Mouse (Mus musculus) erythroblast, embryonic 14.5 days (primary cell): ENCODE measurements at regions not wholly inside any gene's neighbourhood (a gene's known extent, or its start where the extent isn't known, plus 50 kb on each side); places are given as distances from the start of the nearest gene placed in this dataset.

Experiments used
- GATA1 ChIP-seq: IDR thresholded peaks from 2 replicates; pipeline ENCODE4 v1.6.1; 2012; ENCODE audit warnings: low read length, inconsistent platforms, mixed read lengths
- TAL1 ChIP-seq: IDR thresholded peaks from 3 replicates; pipeline ENCODE4 v1.6.1; 2012; ENCODE audit warnings: low read length, inconsistent platforms, mixed read lengths

DNA sequence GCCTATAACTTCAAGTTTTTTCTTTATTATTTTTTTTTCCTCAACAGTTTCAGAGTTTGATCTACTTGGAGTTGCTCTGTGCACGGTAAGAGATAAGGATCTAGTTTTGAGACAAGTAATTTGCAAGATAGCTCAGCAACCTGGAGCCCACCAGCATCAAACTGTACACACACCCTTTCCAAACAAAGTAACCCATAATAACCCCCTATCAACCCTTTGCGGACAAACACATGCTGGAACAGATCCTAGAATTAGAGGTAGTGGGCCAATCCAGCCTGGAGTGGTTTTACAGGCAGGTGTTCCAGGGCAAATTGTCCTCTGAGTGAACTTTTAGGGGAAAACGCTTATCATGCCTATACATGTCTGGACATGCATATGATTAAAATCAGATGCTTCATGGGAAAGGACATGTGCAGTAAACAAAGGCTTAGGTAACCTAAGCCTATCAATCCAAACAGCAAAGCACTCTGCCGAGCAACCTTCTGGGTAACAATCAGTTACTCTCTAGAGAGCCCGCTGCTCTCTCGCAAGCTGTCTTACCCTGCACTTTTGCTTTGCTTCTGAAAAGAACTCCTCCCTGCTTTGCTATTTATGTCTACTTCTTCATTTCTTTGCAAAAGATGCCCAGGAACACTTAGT, 200.2 kb upstream of the Nabp1 start:
- TF ChIP-seq GATA1 (no peak), TAL1 (no peak)
